Mouse (Mus musculus) spleen, adult 18-20 months (tissue): ENCODE measurements around the gene Dusp1.

Experiments
- DNase-seq, 2 experiments: peaks; one replicate each; pipeline ENCODE4 v3.0.0; 2022; ENCODE audit warnings: mixed read lengths in 2 of 2

Gene Dusp1

GRCm38 (mm10) chr17:26561651-26562181 is at the start of gene Dusp1:
Gene Dusp1, minus strand, starts transcription at chr17:26562128.
- DNase-seq, result no peak

- no peak for DNase-seq
Observed at GRCm38 (mm10) chr17:26611328-26611727, 49.4 kb upstream of the Dusp1 start.

DNA sequence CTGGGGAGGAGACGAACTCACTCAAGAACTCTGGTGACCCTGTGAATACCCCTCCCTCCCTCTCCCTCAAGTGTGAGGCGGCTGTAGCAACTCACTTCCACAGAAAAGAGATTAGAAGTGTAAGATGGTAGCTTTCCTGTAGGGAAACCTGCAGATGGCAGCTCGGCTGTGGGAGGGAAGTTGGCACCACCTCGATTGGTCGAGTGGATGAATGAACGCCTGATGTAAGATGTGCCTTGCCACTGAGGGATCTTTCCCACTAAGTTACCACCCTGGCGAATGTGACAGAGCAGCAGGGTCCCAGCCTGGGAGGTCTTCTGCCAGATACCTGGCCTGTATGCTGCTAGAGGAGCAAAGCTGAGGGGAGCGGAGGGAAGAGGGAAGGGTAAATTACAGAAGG is 47.9 kb upstream of the Dusp1 start:
- DNase-seq, result no peak

- DNase-seq, result no peak
Observed at GRCm38 (mm10) chr17:26608877-26609276, 46.9 kb upstream of the Dusp1 start.

GRCm38 (mm10) chr17:26608348-26608747 is 46.4 kb upstream of the Dusp1 start:
- DNase-seq, result no peak

- DNase-seq, result no peak
Observed at GRCm38 (mm10) chr17:26606516-26606915, 44.6 kb upstream of the Dusp1 start.

DNA sequence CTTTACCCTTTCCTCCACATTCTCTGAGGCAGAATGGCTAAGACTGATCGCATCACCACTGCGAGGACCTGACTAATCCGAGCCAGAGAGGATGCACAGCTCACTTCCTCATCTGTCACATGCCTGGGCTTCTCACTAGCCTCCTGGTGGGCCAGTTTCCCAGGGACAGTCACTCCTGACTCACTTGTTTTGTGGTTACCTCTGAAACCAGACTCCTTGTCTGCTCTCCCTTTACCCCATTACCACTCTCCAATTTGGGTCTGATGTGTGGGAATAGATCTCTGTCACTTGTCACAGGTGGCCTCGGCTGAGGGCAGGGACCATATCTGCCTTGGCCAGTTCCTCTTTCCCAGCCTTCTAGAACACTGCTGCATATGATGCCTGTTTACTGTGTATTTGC is 43.7 kb upstream of the Dusp1 start:
- DNase-seq, result peak; percentile 32

- DNase-seq, result no peak
Observed at GRCm38 (mm10) chr17:26603311-26603710, 41.4 kb upstream of the Dusp1 start.

DNA sequence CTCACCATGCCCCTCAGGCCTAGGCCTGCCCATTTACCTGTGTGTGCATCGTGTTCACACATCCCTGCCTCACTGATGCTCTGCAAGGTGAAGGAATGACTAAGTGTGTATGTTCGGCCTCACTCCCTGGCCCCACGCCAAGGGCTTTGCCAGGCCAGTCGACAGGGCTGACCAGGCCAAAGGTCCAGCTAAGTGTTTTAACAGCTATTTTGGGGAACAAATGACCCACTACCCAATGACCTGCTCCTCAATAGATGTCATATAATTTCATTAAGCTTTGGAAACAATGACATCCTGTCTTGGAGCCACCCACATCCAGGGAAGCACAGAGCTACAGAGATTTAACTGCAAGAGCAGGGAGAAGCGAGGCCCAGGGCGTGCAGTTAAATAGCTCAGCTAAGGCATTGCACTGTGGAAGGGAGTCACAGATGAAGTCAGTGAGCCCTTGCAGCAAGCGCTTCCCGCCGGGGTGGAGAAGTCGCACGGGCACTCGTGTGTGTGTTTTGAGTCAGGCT is 40.5 kb upstream of the Dusp1 start:
- no peak for DNase-seq

DNA sequence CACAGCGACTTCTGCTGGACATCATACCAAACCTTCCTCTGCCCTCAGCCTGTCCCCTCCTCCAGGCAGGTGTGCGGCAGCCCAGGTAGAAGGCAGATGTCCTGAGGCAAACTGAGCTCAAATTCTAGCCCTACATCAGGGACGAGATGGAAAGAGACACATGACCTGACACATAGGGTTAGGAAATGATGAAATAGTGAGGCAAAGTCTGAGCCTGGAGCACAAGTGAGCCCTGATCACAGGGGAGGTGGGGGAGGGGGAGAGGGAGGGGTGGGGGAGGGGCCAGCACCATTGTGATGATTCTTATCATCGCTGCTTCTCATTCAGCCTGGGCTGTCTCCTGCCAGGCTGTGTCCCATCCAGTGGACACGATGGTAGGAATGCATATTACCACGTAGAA is 40.0 kb upstream of the Dusp1 start:
- DNase-seq, result no peak

GRCm38 (mm10) chr17:26601514-26601913 is 39.6 kb upstream of the Dusp1 start:
- DNase-seq, result no peak

DNA sequence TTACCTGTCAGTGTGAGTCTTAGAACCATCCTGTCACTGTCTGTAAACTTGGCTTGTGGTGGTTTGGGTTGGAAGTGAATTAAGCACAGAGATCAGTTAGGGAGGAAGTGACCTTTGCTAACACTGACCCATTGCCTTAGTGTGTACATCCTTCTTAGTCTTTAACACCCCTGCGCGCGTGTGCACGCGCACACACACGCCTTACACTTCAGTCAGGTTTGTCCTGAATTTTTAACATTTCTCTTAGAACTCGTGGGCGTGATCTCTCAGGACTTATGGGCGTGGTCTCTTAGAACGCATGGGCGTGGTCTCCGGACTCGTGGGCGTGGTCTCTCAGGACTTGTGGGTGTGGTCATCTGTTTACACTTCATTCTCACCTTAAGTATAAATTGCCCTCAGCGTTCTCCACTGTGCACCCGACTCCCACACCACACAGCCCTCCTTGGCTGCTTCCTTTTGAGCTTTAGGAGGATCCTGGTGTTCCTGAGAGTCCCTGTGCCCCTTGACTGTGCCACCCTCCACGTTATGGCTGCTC is 39.1 kb upstream of the Dusp1 start:
- DNase-seq, result no peak

DNA sequence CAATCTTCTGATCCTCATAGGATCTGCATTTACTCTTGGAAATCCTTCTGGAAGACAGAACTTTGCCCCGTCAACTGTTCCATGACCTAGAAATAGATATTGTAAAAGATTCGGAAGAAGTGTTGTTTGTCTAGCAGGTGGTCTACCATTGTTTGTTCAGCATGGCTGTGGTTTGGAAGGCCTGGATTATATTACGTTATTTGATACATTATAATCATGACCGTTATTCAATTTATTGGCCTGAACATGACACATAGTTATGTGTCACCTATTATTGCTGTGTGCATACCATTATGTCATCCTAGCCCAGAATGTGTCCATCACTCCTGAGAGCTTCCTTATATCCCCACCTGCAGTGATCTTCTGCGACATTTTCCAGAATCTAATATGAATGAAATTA is 36.9 kb upstream of the Dusp1 start:
- no peak for DNase-seq

DNA sequence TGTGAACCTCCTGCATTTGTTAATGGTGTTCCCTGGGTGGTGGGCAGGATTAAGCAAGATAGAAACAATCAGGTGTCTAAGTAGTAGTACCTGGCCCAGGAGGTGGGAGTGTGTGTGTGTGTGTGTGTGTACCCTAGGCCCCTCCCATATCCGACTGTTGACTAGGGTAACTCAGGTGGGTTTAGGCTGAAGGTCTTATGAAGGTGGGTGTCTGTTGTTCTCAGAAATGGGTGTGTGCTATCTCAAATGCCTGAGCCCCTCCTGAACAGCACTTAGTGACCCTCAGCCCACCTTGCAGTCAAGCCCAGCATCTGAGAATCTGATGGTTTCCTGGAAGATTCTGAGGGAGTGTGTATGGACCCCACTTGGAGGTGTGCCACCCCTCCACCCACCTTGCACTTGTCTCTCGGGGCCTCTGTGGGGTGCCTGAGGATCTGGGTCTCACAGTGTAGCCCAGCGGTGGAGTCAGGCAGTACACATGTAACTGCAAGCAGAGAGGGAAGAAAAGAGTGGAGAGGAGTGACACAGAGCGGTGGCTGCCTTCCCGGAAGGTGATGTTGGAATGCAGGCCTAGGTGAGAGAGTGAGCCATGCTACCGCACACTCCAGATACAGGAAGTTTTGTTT is 35.0 kb upstream of the Dusp1 start:
- DNase-seq, result no peak

DNA sequence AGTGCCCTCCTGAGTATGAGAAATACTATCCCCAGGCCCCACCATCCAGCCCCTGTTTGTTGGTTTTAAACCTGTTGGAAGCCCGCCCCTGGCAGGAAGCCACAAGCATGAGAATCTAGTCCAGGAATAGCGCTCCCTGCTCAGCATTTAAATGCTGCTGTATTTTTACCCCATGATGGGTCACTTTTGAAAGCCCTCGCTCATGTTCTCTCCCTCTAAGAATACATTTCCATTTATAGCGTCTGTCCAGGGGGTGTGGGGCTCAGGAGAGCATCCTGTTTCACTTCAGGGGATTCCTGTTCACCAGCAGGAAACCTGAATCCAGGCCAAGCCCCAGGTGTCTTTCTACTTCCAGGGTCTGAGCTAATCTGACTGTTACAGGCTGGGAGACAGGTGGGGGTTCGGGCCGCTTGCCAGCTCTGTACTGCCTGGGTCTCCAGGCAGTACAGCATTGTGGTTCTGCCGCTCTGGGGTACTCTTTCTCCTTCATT is 34.3 kb upstream of the Dusp1 start:
- DNase-seq, result no peak

- no peak for DNase-seq
Observed at GRCm38 (mm10) chr17:26595448-26596167, 33.7 kb upstream of the Dusp1 start.

GRCm38 (mm10) chr17:26594958-26595357 is 33.0 kb upstream of the Dusp1 start:
- no peak for DNase-seq

DNA sequence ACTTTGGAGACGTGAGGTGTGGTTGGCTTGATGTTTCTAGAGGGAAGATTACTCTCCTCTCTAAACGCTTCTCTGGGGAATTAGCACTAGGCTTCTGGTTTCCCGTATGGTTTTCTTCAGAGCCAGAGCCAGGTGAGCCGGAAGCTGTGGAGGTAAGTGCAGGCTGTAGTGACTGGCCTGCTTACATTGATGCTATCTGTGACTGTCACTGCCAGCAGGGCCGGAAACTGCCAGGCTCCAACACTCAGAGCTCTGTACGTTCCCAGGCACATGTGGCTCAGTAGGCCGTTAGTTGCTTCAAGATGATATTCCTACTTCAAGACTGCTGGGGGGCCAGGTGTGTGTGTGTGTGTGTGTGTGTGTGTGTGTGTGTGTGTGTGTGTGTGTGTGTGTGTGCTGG is 32.2 kb upstream of the Dusp1 start:
- DNase-seq, result no peak

- no peak for DNase-seq
Observed at GRCm38 (mm10) chr17:26593199-26593598, 31.3 kb upstream of the Dusp1 start.

DNA sequence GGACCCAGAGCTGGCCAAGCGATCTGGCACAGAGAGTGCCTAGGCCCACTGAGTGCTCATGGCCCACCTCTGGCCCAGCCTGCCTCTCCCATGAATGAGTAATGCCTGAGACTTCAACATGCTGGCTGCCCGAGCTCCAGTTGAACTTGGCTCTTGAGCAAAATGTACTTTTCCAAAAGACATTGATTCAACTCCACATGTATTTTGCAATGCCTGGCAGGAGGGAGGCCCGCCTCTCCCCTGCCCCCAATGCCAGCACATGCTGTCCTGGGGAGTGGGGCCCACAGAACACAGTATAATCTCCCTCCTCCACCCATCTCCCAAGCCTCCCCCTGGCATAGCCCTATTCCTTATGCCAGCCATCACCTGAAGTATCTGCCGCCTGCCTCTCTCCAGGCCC is 30.6 kb upstream of the Dusp1 start:
- DNase-seq, result no peak

DNA sequence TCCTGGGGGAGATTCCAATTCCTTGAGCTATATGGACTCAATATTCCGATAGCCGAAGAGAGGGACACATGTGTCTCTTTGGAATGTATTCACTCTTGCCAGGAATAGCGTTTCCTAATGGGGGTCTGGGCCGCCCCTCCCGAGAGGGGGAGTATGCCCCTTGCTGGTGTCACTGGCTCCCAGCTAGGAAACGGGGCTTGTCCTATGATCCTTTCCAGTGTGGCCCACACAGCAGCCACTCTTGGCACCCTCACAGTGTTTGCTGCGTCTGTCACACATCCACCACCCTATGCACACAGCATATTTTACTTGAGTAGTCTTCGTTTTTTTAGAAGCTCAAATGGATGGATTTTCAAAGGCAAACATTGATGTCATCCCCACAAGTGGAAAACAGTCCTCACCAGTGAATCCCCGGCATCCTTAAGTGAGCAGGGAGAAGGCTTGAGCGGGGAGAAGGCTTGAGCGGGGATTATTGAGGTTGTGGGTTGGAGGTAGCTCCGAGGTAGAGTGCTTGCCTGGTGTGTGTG is 26.1 kb upstream of the Dusp1 start:
- no peak for DNase-seq

DNA sequence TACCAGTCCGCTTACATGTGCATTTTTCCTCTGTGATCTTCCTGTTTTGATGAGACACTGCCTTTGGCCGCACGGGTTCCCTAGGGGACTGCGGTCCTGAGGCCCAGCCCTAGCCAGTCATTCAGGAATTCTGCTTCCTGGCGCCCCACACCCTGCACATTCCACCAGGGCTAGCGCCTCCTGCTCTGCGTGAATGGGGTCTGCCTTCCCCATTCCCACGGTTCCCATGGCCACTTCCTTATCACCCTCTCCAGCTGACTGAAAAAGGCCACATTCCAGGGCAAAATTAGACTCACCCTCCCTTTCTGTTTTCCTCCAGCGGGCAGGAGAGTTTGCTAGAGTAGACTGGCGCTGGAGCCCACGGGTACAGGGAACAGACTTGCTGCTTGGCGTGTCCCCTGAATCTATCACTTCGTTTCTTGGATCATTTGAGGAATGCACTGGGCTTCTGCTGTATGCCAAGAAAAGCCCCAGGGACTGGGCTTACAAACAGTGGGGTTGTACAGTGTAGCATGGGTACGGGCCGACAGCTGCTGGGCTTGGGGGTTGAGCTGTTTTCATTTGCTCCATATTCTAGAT is 22.7 kb upstream of the Dusp1 start:
- DNase-seq, result no peak

DNA sequence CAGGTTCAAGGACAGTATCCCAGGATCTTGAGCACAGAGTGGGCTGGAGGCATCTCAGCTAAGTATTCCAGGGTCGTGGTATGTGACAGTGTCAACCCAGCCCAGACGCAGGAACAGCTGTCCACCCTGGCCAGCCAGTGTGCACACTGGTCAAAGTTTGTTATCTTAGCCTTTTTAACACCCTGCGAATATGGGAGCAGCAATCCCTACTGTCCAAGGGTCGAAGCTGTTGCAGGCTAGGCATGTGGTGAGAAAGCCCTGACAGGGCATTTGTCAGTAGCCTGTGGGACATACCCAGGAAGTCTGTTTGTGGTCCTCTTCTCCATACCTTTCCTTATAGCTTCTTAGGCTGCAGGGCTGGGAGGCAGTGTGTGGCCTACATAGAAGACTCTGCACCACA is 22.1 kb upstream of the Dusp1 start:
- no peak for DNase-seq
